Mouse (Mus musculus) heart, adult 2 months (tissue): Measurements from ENCODE around the gene Sema3b. TPM values are rescaled to one million over a fixed set of nuclear protein-coding genes. Genes with fewer than 3 reads are reported as not detected.

ENCODE experiments used
- DNase-seq, 2 experiments: peaks; one replicate each; pipeline ENCODE4 v3.0.0; 2021
- H3K27ac ChIP-seq: fragments of 200-600 bp; 2 replicates; pipeline ENCODE4 v1.8.1; 2022
- H3K27me3 ChIP-seq: fragments of 200-500 bp; 2 replicates; pipeline ENCODE4 v1.6.1; 2012; ENCODE audit warnings: mild to moderate bottlenecking, low read length, inconsistent platforms, mixed read lengths; ENCODE audit not compliant: control insufficient read depth, insufficient read depth
- H3K36me3 ChIP-seq: fragments of 200-500 bp; 2 replicates; pipeline ENCODE4 v1.6.1; 2012; ENCODE audit warnings: low read length, inconsistent platforms; ENCODE audit not compliant: control insufficient read depth, insufficient read depth
- H3K4me1 ChIP-seq: fragments of 200-500 bp; 2 replicates; pipeline ENCODE4 v1.6.1; 2011; ENCODE audit warnings: low read length; ENCODE audit not compliant: control insufficient read depth, insufficient read depth
- H3K4me3 ChIP-seq: fragments of 200-600 bp; 2 replicates; pipeline ENCODE4 v1.8.1; 2022
- H3K79me2 ChIP-seq: fragments of 200-500 bp; replicated peaks from 2 replicates; pipeline ENCODE4 v1.6.1; 2012; ENCODE audit warnings: mild to moderate bottlenecking, inconsistent platforms, low read length, moderate library complexity, mixed read lengths; ENCODE audit not compliant: control insufficient read depth, insufficient read depth
- H3K9ac ChIP-seq: fragments of 200-500 bp; 2 replicates; pipeline ENCODE4 v1.6.1; 2012; ENCODE audit warnings: low read depth, mild to moderate bottlenecking, control low read depth, inconsistent platforms, low read length, mixed read lengths
- CTCF ChIP-seq: fragments of 200-600 bp; IDR thresholded peaks from 2 replicates; pipeline ENCODE4 v1.8.1; 2022; ENCODE audit warnings: antibody characterized with exemption, mild to moderate bottlenecking, moderate library complexity
- EP300 ChIP-seq: fragments of 200-500 bp; IDR thresholded peaks from 2 replicates; pipeline ENCODE4 v1.6.1; 2011; ENCODE audit warnings: low read depth, low read length, control low read depth; ENCODE audit not compliant: insufficient read depth
- POLR2A ChIP-seq: fragments of 200-500 bp; IDR thresholded peaks from 2 replicates; pipeline ENCODE4 v1.6.1; 2011; ENCODE audit warnings: mild to moderate bottlenecking, low read depth, low read length, control low read depth; ENCODE audit not compliant: insufficient read depth
- WGBS: fragments of 180-500 bp; shearing (Covaris S2); methylation state at CpG from one replicate; pipeline ENCODE4 v1.1.7; 2018; 5-methylcytosine and 5-hydroxymethylcytosine counted together
- intact Hi-C: fragments of 180-260 bp; cut with DNase I; formaldehyde crosslinking; loops from one replicate; pipeline ENCODE4 v1.15.1; 2025
- polyA plus RNA-seq: library from polyadenylated mRNA; depleted of rRNA; stranded (reverse); fragments of >200 nt; gene quantifications from 2 replicates; pipeline ENCODE4 v1.2.3, GENCODE M21; 2012
- total RNA-seq, 2 experiments: library from RNA; stranded (reverse); gene quantifications; 2 replicates each; pipeline ENCODE4 v1.2.3; 2021

Gene Sema3b
- total and polyA plus RNA-seq, 3 experiments, result 19.9 to 33.7 (median 24.2) TPM

DNA sequence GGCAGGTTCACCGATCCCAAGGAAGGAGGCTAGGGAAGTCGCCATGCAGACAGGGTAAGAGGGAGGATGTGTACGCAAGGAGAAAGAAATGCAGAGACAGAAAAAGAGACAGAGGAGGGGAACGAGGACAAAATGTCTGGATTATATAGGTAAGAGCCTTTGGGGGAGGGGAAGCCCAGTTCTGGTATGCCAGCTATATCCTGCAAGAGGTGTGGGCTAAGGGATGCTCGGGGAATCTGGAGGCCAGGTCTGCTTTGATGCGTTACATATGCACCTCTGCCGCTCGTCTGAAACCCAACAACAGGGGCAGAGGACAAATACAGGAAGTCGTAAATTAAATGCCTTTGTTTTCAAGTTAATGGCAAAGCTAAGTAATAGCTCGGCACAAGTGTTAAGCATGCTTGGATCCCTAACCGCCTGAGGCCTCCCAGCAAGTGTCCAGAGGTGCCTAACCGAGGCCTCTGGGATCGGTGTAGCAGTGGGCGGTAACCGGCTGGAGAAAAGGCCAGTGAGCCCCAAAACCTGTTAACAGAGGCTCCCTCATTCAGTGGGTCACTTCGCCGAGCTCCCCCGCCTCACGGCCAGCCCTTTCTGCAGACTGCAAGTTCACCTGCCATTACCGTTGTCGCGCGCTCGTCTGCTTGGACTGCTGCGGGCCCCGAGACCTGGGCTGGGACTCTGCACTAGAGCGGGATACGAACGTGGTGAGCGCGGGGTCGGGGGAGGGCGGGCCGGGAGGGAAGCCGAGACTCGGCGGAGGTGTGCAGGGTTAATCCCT, 55.3 kb downstream of the Sema3b start:
- peak overlapping the region; percentile 74 for H3K9ac ChIP-seq
- H3K36me3 ChIP-seq, result peaks cover 14% of the 10 kb centered on the region
- intact Hi-C loops, result loop anchor here (2.0 kb wide), 1 partner anchor 15 kb away; no protein-coding TSS in a partner anchor
- no peak for TF ChIP-seq POLR2A
- no peak for TF ChIP-seq EP300
- TF ChIP-seq CTCF, result no peak
- 10% methylated on average over 37 of the region's 37 CpGs for WGBS
- H3K4me3 ChIP-seq, result peak overlapping the region; percentile 60
- no peaks in the 10 kb centered on the region for H3K27me3 ChIP-seq
- H3K79me2 ChIP-seq, result peaks cover 5% of the 10 kb centered on the region
- peak in 1 of 2 experiments; percentile 64 for DNase-seq
- H3K4me1 ChIP-seq, result peaks cover 16% of the 10 kb centered on the region
- peak overlapping the region; percentile 85 for H3K27ac ChIP-seq

- H3K9ac ChIP-seq, result no peak overlapping the region
Measured at GRCm38 (mm10) chr9:107552690-107553393, 56.2 kb downstream of the Sema3b start.

DNA sequence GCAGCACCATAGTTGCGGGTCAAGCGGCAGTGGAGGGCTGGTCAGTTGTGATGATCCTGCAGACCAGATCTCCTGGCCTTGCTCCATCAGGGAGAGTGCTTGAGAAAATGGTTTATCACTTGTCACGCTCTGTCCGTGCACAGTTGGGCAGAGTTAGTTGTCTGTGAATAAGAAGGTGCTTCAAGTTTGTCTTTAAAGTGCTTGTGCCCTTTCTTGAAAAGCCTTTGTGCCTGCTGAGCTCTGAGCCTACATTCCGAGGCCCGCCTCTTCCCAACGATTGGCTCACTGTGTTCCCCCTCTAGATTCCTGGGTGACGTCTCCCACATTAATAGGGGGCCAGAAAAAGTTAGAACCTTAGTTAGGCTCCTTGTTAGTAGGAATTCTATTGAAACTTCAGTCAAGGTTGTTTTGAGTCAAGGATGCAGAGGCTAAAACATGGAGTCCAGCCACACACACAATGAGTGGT, 57.1 kb downstream of the Sema3b start:
- Histone ChIP-seq H3K4me1 (peaks cover 17% of the 10 kb centered on the region), H3K4me3 (peak overlapping the region; percentile 51), H3K27me3 (no peaks in the 10 kb centered on the region), H3K27ac (peak overlapping the region; percentile 59), H3K79me2 (peaks cover 3% of the 10 kb centered on the region), H3K9ac (peak overlapping the region; percentile 86), H3K36me3 (peaks cover 4% of the 10 kb centered on the region; the same call in 1 of the 2 replicates)
- intact Hi-C loops, result no loop called here
- no peak for DNase-seq
- TF ChIP-seq POLR2A, result no peak
- TF ChIP-seq CTCF, result no peak
- TF ChIP-seq EP300, result no peak
- WGBS, result 36% methylated on average over 8 of the region's 8 CpGs

More at GRCm38 (mm10) chr9:107552690-107553393, 56.2 kb downstream of the Sema3b start:
- H3K79me2 ChIP-seq, result peaks cover 3% of the 10 kb centered on the region
- peaks cover 16% of the 10 kb centered on the region for H3K4me1 ChIP-seq
- H3K27me3 ChIP-seq, result no peaks in the 10 kb centered on the region
- H3K4me3 ChIP-seq, result no peak overlapping the region
- no peak overlapping the region for H3K27ac ChIP-seq
- TF ChIP-seq POLR2A (no peak), CTCF (no peak), EP300 (no peak)
- 84% methylated on average over 5 of the region's 5 CpGs for WGBS
- intact Hi-C loops, result no loop called here
- DNase-seq, result no peak
- H3K36me3 ChIP-seq, result peaks cover 10% of the 10 kb centered on the region

DNA sequence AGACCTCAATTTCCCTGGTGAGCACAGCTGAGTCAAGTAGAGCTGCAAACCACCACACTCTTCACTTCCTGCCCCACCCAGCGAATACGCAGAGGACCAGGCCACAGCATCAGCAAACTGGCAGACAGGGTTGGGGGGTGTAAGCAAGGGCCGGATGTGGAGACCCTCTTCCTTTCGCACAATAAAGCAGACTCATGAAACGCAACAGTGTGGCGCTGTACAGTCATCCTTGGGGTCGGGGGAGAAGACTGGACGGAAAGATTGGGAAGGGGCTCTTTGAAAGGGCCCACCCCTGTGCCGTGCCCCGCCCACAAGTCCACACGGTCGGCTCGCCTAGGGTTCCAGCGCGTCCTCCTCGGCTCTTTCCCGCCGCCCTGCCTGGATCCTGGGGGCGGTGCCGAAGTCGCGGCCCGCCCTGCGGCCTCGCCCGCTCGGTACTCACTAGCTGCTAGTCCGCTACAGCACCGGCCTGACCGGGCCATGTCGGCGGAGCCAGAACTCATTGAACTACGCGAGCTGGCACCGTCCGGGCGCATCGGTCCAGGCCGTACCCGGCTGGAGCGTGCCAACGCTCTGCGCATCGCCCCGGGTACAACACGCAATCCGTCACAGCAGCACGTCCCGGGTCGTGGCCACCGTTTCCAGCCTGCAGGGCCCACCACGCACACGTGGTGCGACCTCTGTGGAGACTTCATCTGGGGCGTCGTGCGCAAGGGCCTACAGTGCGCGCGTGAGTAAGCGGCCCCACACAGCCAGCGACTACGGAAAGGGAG, 57.7 kb downstream of the Sema3b start, which contains the start of gene Rassf1:
Rassf1 (plus strand) TSS at position 439 of the 773 bp plus-strand sequence.
- H3K36me3 ChIP-seq, result no peaks in the 10 kb centered on the region
- peaks cover 14% of the 10 kb centered on the region for H3K4me1 ChIP-seq
- peak; percentile 83 to 86 for DNase-seq
- intact Hi-C loops, result no loop called here
- peak within 1 kb of the TSS; percentile 59 for H3K27ac ChIP-seq
- no peaks in the 10 kb centered on the region for H3K27me3 ChIP-seq
- peak within 1 kb of the TSS; percentile 51 for H3K4me3 ChIP-seq
- H3K79me2 ChIP-seq, result no peaks in the 10 kb centered on the region
- H3K9ac ChIP-seq, result peak within 1 kb of the TSS; percentile 86
- 5% methylated on average over 63 of the region's 63 CpGs for WGBS
- TF ChIP-seq EP300 (0 out of 2 replicates have a peak, but pooled peaks have one; percentile 27), CTCF (no peak), POLR2A (peak; percentile 44; the same call in 1 of the 2 replicates)

DNA sequence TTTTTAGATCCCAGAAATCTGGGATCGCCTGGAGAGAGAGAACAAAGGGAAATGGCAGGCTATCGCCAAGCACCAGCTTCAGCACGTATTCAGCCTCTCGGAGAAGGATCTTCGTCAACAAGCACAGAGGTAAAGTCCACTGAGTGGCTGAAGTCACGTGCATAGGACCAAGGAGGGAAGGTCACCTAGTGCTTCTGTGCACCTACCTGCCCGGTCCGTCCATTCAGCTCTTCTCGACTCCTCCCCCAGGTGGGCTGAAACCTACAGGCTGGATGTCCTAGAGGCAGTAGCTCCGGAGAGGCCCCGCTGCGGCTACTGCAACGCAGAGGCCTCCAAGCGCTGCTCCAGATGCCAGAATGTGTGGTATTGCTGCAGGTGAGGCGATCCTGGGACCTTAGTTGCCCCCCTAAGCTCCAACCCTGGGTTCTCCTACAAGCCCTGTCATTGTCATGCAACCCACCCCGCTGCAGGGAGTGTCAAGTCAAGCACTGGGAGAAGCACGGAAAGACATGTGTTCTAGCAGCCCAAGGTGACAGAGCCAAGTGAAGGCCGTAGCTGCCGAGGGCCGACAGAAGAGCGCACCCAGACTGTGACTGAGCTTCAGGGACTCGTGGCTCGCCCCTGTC, 58.4 kb downstream of the Sema3b start:
- intact Hi-C loops, result no loop called here
- no peak overlapping the region; the same call in 1 of the 2 replicates for H3K4me3 ChIP-seq
- no peaks in the 10 kb centered on the region for H3K27me3 ChIP-seq
- 67% methylated on average over 23 of the region's 23 CpGs for WGBS
- no peaks in the 10 kb centered on the region for H3K79me2 ChIP-seq
- peaks cover 15% of the 10 kb centered on the region for H3K4me1 ChIP-seq
- no peak for TF ChIP-seq EP300
- no peak overlapping the region; the same call in 1 of the 2 replicates for H3K27ac ChIP-seq
- no peaks in the 10 kb centered on the region for H3K36me3 ChIP-seq
- DNase-seq, result no peak
- H3K9ac ChIP-seq, result no peak overlapping the region; the same call in 1 of the 2 replicates
